Mouse (Mus musculus) brain, embryonic 18.5 days (tissue): ENCODE measurements around the gene Pmfbp1.

Experiments used
- DNase-seq: peaks from one replicate; pipeline ENCODE4 v3.0.0-alpha.2; 2012; ENCODE audit warnings: low read depth, low spot score

The Pmfbp1 gene

DNA sequence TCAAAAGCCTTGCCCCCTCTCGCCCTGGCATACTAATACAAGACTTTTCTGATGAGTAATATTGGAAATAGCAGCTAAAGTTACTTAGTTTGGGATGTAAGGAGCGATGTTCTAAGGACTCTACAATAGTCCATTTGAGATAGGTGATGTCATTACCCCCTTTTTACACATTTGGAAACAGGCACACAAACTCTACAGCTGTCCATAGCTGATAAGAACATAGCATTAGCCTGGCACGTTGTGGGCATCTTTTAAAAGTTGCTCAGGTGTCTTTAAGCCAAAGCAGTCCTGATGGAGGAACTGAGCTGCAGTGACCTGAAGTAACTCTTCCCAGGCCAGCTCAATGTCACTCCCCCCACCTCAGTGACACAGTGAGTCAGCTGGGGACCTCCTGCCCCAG is 97.5 kb downstream of the Pmfbp1 start:
- DNase-seq: no peak

DNA sequence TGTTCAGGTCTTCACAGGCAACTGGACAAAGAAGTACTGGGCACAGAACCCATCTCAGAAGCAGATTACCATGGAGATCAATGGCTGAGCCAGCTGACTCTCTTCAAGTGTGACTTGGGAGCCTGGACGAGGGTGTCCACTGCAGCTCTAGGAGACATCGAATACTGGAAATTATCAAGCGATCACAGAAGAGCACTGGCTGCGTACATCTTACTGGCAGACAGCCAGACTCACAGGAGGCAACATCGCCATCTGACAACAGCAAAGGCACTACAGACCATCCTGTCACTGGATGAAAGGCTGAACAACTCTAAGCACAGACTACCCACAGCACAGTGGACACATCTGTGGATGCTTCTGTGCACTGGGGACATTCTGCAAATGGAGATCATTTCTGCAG is 98.3 kb downstream of the Pmfbp1 start:
- DNase-seq: no peak
